Mouse (Mus musculus) embryo, embryonic 11 days (tissue): ENCODE data around the gene Bpgm.
A peak's percentile ranks its signal among the peaks of the same experiment; 100 is the strongest.

ENCODE experiments used
- DNase-seq: peaks from one replicate; pipeline ENCODE4 v3.0.0-alpha.2; 2015

The Bpgm gene

DNA sequence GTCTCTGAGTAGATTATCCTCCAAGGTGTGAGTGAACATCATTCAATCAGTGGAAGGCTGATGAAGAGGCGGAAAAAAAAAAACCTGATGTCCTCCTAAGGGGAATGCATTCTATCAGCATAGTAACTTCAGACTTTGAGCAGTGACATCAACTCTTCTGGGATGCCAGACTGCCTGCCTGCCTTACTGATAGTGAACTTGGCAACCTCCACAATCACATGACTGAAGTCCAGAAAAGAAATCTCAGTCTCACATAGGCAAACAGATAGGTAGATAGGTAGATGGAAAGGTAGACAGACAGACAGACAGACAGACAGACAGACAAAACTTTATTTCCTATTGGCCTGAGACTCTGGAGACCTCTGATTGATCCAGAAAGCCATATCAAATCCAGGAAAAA is 57.0 kb downstream of the Bpgm start:
- DNase-seq, result no peak

DNA sequence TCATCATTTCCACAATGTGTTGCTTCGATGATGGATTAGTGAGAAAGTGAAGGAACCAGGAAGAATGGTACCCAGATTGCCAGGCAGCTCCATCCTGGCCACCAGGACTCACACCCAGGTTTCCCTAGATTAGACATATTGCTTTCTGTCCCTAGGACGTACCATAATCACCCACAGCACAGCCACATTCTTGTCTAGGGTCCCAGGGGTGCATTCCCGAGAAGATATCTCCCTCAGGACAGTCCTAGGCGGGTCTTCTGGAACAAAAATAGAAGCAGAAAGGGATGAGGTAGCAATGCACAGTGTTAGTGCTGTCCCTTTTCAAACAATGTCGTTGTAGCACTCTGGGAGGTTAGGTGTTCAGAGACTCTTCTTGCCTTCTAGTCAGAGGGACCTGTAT is 57.9 kb downstream of the Bpgm start:
- no peak for DNase-seq

GRCm38 (mm10) chr6:34542866-34543265 is 66.9 kb downstream of the Bpgm start:
- DNase-seq, result no peak

DNA sequence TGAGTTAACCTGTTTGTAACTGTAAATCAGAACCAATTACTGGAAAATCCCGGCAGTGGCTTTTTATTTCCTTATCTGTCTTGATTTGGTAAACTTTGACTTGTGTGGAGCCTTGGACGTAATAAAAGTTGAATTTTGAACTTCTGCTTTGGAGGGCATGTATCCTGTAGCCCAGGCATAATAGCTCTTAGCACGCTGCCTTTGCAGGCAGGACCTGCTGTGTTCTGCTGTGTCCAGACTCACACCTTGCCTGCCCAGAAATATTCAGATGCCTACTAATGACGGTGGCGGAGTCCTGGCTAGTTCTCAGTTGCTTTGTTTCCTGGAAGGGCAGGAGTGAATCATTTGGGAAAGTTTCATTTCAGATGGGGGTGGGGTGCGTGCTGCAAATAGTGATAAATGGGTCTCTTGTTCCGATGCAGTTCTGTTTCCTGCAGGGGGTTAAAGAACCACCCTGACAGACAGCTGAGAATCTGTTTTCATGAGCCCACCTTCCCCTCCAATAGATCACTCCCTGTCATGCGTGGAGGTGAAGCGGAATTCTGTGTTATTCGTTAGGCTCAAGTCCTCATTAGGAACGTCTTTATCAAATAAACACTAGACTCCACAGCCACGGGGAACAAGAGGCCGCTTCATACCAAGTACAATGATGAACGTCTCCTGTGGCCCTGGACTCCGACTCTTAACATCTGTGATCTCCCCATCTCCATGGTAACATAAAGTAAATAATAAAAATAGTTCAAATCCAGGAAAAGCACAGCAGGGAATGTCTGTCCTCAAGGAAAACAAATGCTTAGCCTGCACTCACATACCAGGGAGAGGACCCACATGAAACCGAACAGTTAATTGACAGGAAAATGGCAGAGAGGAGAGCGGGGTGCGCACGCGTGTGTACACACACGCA is 67.5 kb downstream of the Bpgm start:
- DNase-seq, result peak; percentile 60

- DNase-seq, result no peak
Observed at GRCm38 (mm10) chr6:34544207-34544602, 68.2 kb downstream of the Bpgm start.

DNA sequence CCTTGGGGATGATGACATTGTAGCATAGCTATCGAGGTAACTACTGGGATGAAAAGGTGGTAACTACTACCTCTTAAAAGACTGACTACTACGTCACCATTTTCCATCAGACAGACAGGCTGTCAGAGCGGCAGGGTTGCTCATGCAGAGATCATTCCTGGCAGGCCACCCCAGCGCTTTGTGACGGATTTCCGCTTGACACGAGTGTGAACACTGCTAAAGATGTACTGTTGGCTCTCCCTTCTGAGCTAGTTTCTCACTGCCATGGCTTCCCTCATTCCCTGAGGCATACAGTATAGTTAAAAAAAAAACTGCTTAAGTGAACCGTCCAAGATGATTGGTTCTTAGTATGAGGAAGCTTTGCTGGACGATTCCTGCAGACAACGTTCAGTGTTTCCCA is 69.3 kb downstream of the Bpgm start:
- no peak for DNase-seq

- no peak for DNase-seq
Observed at GRCm38 (mm10) chr6:34548406-34548990, 72.5 kb downstream of the Bpgm start.

- DNase-seq, result peak; percentile 70
Observed at GRCm38 (mm10) chr6:34549017-34549416, 73.0 kb downstream of the Bpgm start.

GRCm38 (mm10) chr6:34552489-34553157 is 76.6 kb downstream of the Bpgm start:
- DNase-seq, result no peak

DNA sequence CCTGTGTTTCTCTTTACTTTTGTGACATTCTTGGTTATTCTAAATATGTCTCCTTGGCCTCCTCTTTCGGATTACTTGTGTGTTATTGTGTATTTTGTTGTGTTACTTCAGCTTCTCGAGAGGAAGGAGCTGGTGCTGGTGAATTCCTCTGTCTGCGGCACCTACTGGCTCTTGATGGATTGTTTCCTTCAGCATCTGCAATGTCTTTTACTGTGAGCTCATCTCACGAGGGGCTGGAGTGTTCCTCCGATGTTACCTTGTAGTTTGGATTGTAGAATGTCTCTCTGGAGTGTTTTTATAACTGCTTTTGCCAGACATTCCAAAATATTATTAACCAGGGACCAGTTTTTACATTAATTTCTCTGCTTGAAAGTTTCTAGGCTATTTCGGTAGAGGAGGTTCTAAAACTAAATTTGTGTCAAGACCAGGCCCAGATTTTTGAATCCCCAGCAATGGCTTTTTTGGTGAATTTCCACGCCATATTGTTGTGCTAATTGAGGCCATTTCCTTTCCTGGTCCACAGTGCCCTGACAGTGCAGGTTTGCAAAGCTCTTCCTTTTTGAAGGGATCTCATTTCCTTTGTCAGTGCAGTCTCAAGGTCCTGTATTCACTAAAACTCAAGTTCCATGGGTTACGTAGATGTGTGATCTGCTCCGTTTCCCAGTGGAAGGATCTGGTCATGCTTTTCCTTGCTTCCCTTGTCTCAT is 78.4 kb downstream of the Bpgm start:
- no peak for DNase-seq
